Mouse (Mus musculus) midbrain, embryonic 13.5 days (tissue): ENCODE data around the gene S100g. TPM values are rescaled to one million over a fixed set of nuclear protein-coding genes. Genes with fewer than 3 reads are reported as not detected.
A peak's percentile ranks its signal among the peaks of the same experiment; 100 is the strongest.

ENCODE experiments used
- ATAC-seq: fragments of 200-750 bp; cut with Nextera tagmentation; 2 replicates; pipeline ENCODE4 v1.8.0; 2017; ENCODE audit warnings: mild to moderate bottlenecking, moderate TSS enrichment, moderate library complexity
- H3K27ac ChIP-seq: fragments of 300-500 bp; sonication (generic); 2 replicates; pipeline ENCODE4 v1.5.1; 2015; ENCODE audit warnings: inconsistent platforms, mild to moderate bottlenecking, moderate library complexity
- H3K27me3 ChIP-seq: fragments of 300-500 bp; sonication (generic); 2 replicates; pipeline ENCODE4 v1.6.1; 2015; ENCODE audit warnings: mild to moderate bottlenecking, inconsistent platforms
- H3K36me3 ChIP-seq: fragments of 300-500 bp; sonication (generic); 2 replicates; pipeline ENCODE4 v1.6.1; 2015; ENCODE audit warnings: mild to moderate bottlenecking, inconsistent platforms
- H3K4me1 ChIP-seq: fragments of 300-500 bp; sonication (generic); replicated peaks from 2 replicates; pipeline ENCODE4 v1.6.1; 2015; ENCODE audit warnings: inconsistent platforms
- H3K4me2 ChIP-seq: fragments of 300-500 bp; sonication (generic); replicated peaks from 2 replicates; pipeline ENCODE4 v1.6.1; 2015; ENCODE audit warnings: moderate library complexity, mild to moderate bottlenecking, inconsistent platforms
- H3K4me3 ChIP-seq: fragments of 300-500 bp; sonication (generic); replicated peaks from 2 replicates; pipeline ENCODE4 v1.5.1; 2015; ENCODE audit warnings: mild to moderate bottlenecking, inconsistent platforms
- H3K9ac ChIP-seq: fragments of 300-500 bp; sonication (generic); replicated peaks from 2 replicates; pipeline ENCODE4 v1.6.1; 2015; ENCODE audit warnings: mild to moderate bottlenecking, inconsistent platforms
- H3K9me3 ChIP-seq: fragments of 300-500 bp; sonication (generic); 2 replicates; pipeline ENCODE4 v1.6.1; 2016; ENCODE audit warnings: mild to moderate bottlenecking, inconsistent platforms
- WGBS: fragments of 180-500 bp; shearing (Covaris S2); methylation state at CpG from one replicate; pipeline ENCODE4 v1.1.7; 2015; 5-methylcytosine and 5-hydroxymethylcytosine counted together
- polyA plus RNA-seq: library from polyadenylated mRNA; unstranded; fragments of >200 nt; fragmentation: Nextera tagmentation; extraction: Ambion mirVana; gene quantifications from 2 replicates; pipeline ENCODE4 v1.2.1, GENCODE M21; 2015

S100g gene
- polyA plus RNA-seq, 1 experiment from 2014 or later, result not detected

- ATAC-seq, result peak; percentile 30; the same call in 1 of the 2 replicates
- H3K27me3 ChIP-seq, result no peaks in the 10 kb centered on the region
- no peaks in the 10 kb centered on the region for H3K4me1 ChIP-seq
- H3K27ac ChIP-seq, result no peak overlapping the region
- peaks cover 20% of the 10 kb centered on the region for H3K36me3 ChIP-seq
- WGBS, result 47% methylated on average over 5 of the region's 5 CpGs
- H3K4me3 ChIP-seq, result no peak overlapping the region
- H3K4me2 ChIP-seq, result no peak overlapping the region
- H3K9me3 ChIP-seq, result no peaks in the 10 kb centered on the region
- no peak overlapping the region for H3K9ac ChIP-seq
These were observed 48.7 kb downstream of the S100g start for GRCm38 (mm10) chrX:162915697-162916096.

DNA sequence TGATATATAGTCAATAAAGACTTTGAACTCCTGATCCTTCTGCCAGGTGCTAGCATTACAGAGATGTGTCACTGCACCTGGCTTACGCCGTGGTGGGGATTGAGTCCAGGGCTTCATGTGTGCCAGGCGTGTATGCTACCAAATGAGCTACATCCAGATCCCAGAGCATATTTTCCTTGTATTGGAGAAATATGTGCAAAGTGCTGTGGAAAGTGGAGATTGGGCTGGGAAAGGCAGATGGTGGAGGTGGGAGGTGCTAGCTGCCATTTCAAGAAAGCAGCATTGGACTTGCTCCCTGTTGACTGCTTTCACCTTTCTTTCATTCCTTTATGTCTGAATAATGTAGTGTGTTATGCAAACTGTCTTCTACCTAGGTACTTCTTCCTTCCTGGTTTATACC, 50.7 kb downstream of the S100g start:
- Histone ChIP-seq H3K9ac (no peak overlapping the region), H3K36me3 (peaks cover 29% of the 10 kb centered on the region), H3K4me1 (no peaks in the 10 kb centered on the region), H3K4me3 (no peak overlapping the region), H3K9me3 (no peaks in the 10 kb centered on the region), H3K27me3 (no peaks in the 10 kb centered on the region), H3K27ac (no peak overlapping the region), H3K4me2 (no peak overlapping the region)
- ATAC-seq, result no peak
- 96% methylated on average over 3 of the region's 3 CpGs for WGBS

Other genes starting within 250 kb of the S100g start
- gene Rbbp7, start 204.2 kb downstream of the S100g start, polyA plus RNA-seq, result 210 and 217 TPM in 2 replicates
- 15.2 and 15.9 TPM in 2 replicates for gene Txlng, start 135.1 kb downstream of the S100g start, polyA plus RNA-seq
- gene Syap1, start 76.2 kb downstream of the S100g start, polyA plus RNA-seq, result 29.2 and 29.4 TPM in 2 replicates
- gene Ctps2, start 63.4 kb downstream of the S100g start, polyA plus RNA-seq, result 95.1 and 100 TPM in 2 replicates